Mouse (Mus musculus) midbrain, embryonic 13.5 days (tissue): ENCODE measurements around the gene Ublcp1. TPM values are rescaled to one million over a fixed set of nuclear protein-coding genes. Genes with fewer than 3 reads are reported as not detected.

Experiments
- ATAC-seq: fragments of 200-750 bp; cut with Nextera tagmentation; 2 replicates; pipeline ENCODE4 v1.8.0; 2017; ENCODE audit warnings: mild to moderate bottlenecking, moderate TSS enrichment, moderate library complexity
- H3K27ac ChIP-seq: fragments of 300-500 bp; sonication (generic); 2 replicates; pipeline ENCODE4 v1.5.1; 2015; ENCODE audit warnings: inconsistent platforms, mild to moderate bottlenecking, moderate library complexity
- H3K27me3 ChIP-seq: fragments of 300-500 bp; sonication (generic); 2 replicates; pipeline ENCODE4 v1.6.1; 2015; ENCODE audit warnings: mild to moderate bottlenecking, inconsistent platforms
- H3K36me3 ChIP-seq: fragments of 300-500 bp; sonication (generic); 2 replicates; pipeline ENCODE4 v1.6.1; 2015; ENCODE audit warnings: mild to moderate bottlenecking, inconsistent platforms
- H3K4me1 ChIP-seq: fragments of 300-500 bp; sonication (generic); replicated peaks from 2 replicates; pipeline ENCODE4 v1.6.1; 2015; ENCODE audit warnings: inconsistent platforms
- H3K4me2 ChIP-seq: fragments of 300-500 bp; sonication (generic); replicated peaks from 2 replicates; pipeline ENCODE4 v1.6.1; 2015; ENCODE audit warnings: moderate library complexity, mild to moderate bottlenecking, inconsistent platforms
- H3K4me3 ChIP-seq: fragments of 300-500 bp; sonication (generic); replicated peaks from 2 replicates; pipeline ENCODE4 v1.5.1; 2015; ENCODE audit warnings: mild to moderate bottlenecking, inconsistent platforms
- H3K9ac ChIP-seq: fragments of 300-500 bp; sonication (generic); replicated peaks from 2 replicates; pipeline ENCODE4 v1.6.1; 2015; ENCODE audit warnings: mild to moderate bottlenecking, inconsistent platforms
- H3K9me3 ChIP-seq: fragments of 300-500 bp; sonication (generic); 2 replicates; pipeline ENCODE4 v1.6.1; 2016; ENCODE audit warnings: mild to moderate bottlenecking, inconsistent platforms
- WGBS: fragments of 180-500 bp; shearing (Covaris S2); methylation state at CpG from one replicate; pipeline ENCODE4 v1.1.7; 2015; 5-methylcytosine and 5-hydroxymethylcytosine counted together
- polyA plus RNA-seq: library from polyadenylated mRNA; unstranded; fragments of >200 nt; fragmentation: Nextera tagmentation; extraction: Ambion mirVana; gene quantifications from 2 replicates; pipeline ENCODE4 v1.2.1, GENCODE M21; 2015

The Ublcp1 gene
- polyA plus RNA-seq, 1 experiment from 2014 or later: 69.6 TPM

DNA sequence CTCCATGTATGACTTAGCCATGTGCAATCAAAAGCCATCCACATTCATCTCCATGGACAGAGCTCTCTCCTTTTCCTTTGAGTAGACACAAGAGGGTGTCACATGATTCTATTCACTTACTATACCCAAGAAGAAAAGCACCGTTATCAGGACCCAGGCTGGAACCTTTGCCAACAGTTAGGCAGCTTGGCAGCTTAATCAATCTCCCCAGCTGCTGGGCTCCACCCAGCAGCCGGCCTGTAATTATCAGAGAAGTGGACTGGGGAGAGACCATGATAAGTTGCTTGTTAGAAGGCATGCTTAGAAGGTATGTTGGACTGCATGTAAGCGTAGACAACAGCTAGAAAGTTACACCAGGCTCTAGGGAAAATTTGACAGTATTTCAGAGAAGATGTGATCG, 38.6 kb upstream of the Ublcp1 start:
- Histone ChIP-seq H3K27ac (no peak overlapping the region), H3K4me2 (no peak overlapping the region), H3K4me3 (no peak overlapping the region), H3K9ac (no peak overlapping the region), H3K36me3 (no peaks in the 10 kb centered on the region), H3K27me3 (no peaks in the 10 kb centered on the region), H3K4me1 (no peaks in the 10 kb centered on the region), H3K9me3 (no peaks in the 10 kb centered on the region)
- ATAC-seq: no peak
- WGBS: 83% methylated on average over 4 of the region's 4 CpGs

DNA sequence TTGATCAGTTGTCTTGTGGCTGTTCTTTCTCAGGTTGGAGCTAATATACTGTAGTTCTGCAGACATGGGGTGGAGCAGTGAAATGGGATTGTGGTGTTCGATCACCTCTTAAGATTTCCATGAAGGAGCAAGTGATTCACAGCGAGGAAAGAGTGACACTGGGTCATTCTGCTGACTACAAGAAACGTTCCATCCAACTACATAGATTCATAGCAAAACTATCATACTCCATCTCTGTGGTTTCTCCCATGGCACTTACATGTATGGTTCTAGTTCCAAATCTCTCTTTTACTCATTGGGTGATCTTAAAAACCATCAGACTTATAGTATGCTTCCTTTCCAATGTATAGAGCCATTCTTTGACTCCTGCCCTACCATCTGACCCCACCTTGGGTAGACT, 34.5 kb upstream of the Ublcp1 start:
- Histone ChIP-seq H3K4me3 (no peak overlapping the region), H3K9ac (no peak overlapping the region), H3K4me1 (no peaks in the 10 kb centered on the region), H3K27ac (no peak overlapping the region), H3K27me3 (no peaks in the 10 kb centered on the region), H3K36me3 (no peaks in the 10 kb centered on the region), H3K9me3 (no peaks in the 10 kb centered on the region), H3K4me2 (no peak overlapping the region)
- WGBS: 82% methylated on average over 3 of the region's 3 CpGs
- no peak for ATAC-seq

GRCm38 (mm10) chr11:44504146-44504545, 33.8 kb upstream of the Ublcp1 start:
- H3K27ac ChIP-seq: no peak overlapping the region
- H3K9me3 ChIP-seq: no peaks in the 10 kb centered on the region
- no peak for ATAC-seq
- H3K4me2 ChIP-seq: no peak overlapping the region
- H3K9ac ChIP-seq: no peak overlapping the region
- no peaks in the 10 kb centered on the region for H3K4me1 ChIP-seq
- H3K27me3 ChIP-seq: no peaks in the 10 kb centered on the region
- no peaks in the 10 kb centered on the region for H3K36me3 ChIP-seq
- no peak overlapping the region for H3K4me3 ChIP-seq
- 93% methylated on average over 7 of the region's 7 CpGs for WGBS

- Histone ChIP-seq H3K27me3 (no peaks in the 10 kb centered on the region), H3K4me1 (no peaks in the 10 kb centered on the region), H3K36me3 (no peaks in the 10 kb centered on the region), H3K27ac (no peak overlapping the region), H3K9me3 (no peaks in the 10 kb centered on the region), H3K9ac (no peak overlapping the region), H3K4me2 (no peak overlapping the region), H3K4me3 (no peak overlapping the region)
- WGBS: 42% methylated on average over 5 of the region's 5 CpGs
- no peak for ATAC-seq
These were observed 32.6 kb upstream of the Ublcp1 start for GRCm38 (mm10) chr11:44502931-44503330.

GRCm38 (mm10) chr11:44501477-44501876, 31.2 kb upstream of the Ublcp1 start:
- H3K27ac ChIP-seq: no peak overlapping the region
- no peaks in the 10 kb centered on the region for H3K27me3 ChIP-seq
- WGBS: 96% methylated on average over 2 of the region's 2 CpGs
- H3K9me3 ChIP-seq: no peaks in the 10 kb centered on the region
- H3K4me3 ChIP-seq: no peak overlapping the region
- no peaks in the 10 kb centered on the region for H3K36me3 ChIP-seq
- H3K9ac ChIP-seq: no peak overlapping the region
- H3K4me2 ChIP-seq: no peak overlapping the region
- H3K4me1 ChIP-seq: no peaks in the 10 kb centered on the region
- no peak for ATAC-seq

GRCm38 (mm10) chr11:44500966-44501365, 30.7 kb upstream of the Ublcp1 start:
- 81% methylated on average over 7 of the region's 7 CpGs for WGBS
- Histone ChIP-seq H3K4me2 (no peak overlapping the region), H3K9me3 (no peaks in the 10 kb centered on the region), H3K4me1 (no peaks in the 10 kb centered on the region), H3K27me3 (no peaks in the 10 kb centered on the region), H3K27ac (no peak overlapping the region), H3K4me3 (no peak overlapping the region), H3K36me3 (no peaks in the 10 kb centered on the region), H3K9ac (no peak overlapping the region)
- no peak for ATAC-seq

DNA sequence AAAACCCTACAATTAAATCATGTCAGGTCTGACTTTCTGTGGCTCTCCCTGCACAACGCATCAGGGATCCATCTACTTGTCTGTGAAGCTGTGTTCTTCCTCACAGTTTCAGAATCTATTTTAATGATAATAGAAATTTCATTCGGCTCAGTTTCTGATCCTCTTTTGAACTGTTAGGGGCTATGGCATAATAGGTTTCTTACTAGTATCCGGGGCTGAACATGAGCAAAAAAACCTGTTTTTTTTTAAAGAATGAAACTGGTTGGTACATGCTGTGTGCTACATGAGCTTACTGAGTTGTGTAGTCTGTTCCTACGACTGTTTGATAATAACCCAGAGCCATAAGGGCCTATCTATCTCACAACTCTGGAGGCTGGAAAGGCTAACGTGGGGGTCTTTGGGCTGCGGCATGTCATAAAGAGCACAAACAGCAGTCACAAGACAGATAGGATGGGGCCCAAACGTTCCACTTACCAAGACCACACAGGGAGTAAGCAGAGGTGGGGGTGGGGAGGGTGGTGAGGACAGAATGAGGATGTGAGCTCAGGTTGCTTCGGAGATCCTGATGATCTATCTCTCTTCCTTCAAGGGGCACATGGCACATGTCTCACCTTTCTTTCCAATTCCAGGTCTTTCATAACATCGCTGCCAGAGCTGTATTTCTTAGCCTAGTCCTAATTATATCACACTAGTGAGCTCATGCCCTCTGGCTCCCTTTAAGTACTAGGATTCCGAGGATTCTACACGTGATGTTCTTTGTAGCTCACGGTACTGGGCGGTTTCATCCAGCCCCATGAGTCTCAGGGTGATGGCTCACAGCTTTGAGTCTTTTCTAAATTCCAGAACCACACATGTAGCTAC, 28.3 kb upstream of the Ublcp1 start:
- Histone ChIP-seq H3K36me3 (no peaks in the 10 kb centered on the region), H3K9ac (no peak overlapping the region), H3K27ac (no peak overlapping the region), H3K9me3 (no peaks in the 10 kb centered on the region), H3K27me3 (no peaks in the 10 kb centered on the region), H3K4me3 (no peak overlapping the region), H3K4me1 (no peaks in the 10 kb centered on the region), H3K4me2 (no peak overlapping the region)
- ATAC-seq: no peak
- 75% methylated on average over 13 of the region's 13 CpGs for WGBS

DNA sequence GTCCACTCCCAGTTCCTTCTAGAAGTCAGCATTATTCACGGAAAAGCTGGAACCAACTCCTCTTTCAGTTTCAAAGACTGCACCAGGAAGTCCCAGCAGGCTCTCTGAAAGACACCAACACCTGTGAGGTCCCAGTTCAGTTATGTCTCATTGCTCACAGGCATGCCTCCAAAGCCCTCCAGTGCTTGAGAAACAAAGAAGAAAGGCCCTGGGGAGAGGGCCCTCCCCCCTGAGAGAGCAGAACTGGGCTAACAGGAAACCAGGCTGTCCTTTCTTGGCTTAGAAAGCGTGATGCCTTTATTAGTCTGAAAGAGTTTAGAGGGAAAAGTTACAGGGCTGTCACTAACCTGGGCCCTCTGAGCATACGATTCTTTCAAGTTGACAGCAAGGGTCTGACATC, 25.9 kb upstream of the Ublcp1 start:
- Histone ChIP-seq H3K27ac (no peak overlapping the region), H3K4me3 (no peak overlapping the region), H3K36me3 (no peaks in the 10 kb centered on the region), H3K4me2 (no peak overlapping the region), H3K4me1 (no peaks in the 10 kb centered on the region), H3K27me3 (no peaks in the 10 kb centered on the region), H3K9ac (no peak overlapping the region), H3K9me3 (no peaks in the 10 kb centered on the region)
- 45% methylated on average over 3 of the region's 3 CpGs for WGBS
- ATAC-seq: no peak

DNA sequence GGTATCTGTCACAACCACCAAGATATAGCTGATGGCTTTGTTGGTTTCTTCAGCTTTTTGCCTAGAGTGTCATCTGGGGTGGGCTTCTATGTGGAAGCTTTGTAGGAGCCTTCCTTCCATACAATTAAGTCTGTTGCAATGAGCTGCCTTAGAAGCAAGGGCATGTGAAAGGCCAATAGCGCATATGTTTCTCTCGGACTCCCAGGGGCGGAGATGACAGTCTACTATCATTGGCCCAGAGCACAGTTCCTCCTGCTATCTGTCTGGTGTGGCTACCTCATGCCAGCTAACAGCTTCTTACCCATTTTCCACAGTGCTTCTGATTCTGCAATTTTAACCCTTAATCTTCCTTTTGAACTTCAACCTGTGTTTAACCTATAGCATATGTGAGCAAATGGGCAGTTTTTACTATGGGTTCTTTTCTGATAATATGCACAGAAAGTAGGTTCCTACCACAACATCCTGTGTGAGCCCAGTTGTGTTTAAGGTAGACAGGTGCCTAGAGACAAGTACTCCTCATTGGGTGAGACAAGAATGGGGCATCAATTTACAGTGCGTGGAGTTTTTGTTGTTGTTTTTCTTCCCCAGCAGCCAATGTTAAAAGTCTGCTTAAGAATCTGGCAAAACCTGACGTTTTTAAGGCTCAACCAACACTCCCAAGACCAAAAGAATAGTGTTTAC, 24.5 kb upstream of the Ublcp1 start:
- WGBS: 85% methylated on average over 5 of the region's 5 CpGs

GRCm38 (mm10) chr11:44489117-44489516, 18.8 kb upstream of the Ublcp1 start:
- Histone ChIP-seq H3K4me3 (no peak overlapping the region), H3K4me1 (no peaks in the 10 kb centered on the region), H3K4me2 (no peak overlapping the region), H3K9ac (no peak overlapping the region), H3K27me3 (no peaks in the 10 kb centered on the region), H3K36me3 (no peaks in the 10 kb centered on the region), H3K9me3 (no peaks in the 10 kb centered on the region), H3K27ac (no peak overlapping the region)
- 100% methylated on average over 1 of the region's 1 CpGs for WGBS
- no peak for ATAC-seq

More for the DNA sequence above, 24.5 kb upstream of the Ublcp1 start:
- no peak for ATAC-seq
- no peaks in the 10 kb centered on the region for H3K36me3 ChIP-seq
- no peaks in the 10 kb centered on the region for H3K4me1 ChIP-seq
- H3K9ac ChIP-seq: no peak overlapping the region
- H3K4me2 ChIP-seq: no peak overlapping the region
- H3K4me3 ChIP-seq: no peak overlapping the region
- no peaks in the 10 kb centered on the region for H3K9me3 ChIP-seq
- no peak overlapping the region for H3K27ac ChIP-seq
- no peaks in the 10 kb centered on the region for H3K27me3 ChIP-seq

DNA sequence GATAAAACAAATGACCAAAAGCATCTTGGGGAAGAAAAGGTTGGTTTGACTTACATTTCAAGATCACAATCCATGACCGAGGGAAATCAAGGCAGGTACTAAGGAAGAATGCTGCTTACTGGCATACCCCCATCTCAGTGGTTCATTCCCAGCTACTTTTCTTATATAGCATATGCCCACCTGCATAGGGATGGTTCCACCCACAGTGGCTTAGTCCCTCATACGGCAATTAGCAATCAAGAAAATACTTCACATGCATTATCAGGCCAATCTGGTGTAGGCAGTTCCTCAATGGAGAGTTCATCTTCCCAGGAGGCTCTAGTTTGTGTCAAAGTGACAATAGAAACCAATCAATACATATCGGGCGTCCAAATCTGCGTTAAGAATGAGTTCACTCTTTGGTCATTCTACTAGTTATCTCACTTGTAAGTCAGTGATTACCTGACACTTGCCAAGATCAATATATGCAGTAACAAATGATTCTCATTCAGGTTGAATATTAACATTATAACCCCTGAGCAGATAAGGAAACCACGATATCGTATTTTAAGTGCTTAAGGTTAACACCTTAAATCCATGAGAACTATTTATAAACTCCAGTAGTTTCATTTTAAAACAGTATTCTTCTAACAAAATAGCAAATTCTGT, 14.9 kb upstream of the Ublcp1 start:
- H3K4me1 ChIP-seq: no peaks in the 10 kb centered on the region
- H3K9ac ChIP-seq: no peak overlapping the region
- H3K36me3 ChIP-seq: no peaks in the 10 kb centered on the region
- no peak overlapping the region for H3K4me3 ChIP-seq
- H3K27me3 ChIP-seq: no peaks in the 10 kb centered on the region
- no peak for ATAC-seq
- H3K27ac ChIP-seq: no peak overlapping the region
- H3K9me3 ChIP-seq: no peaks in the 10 kb centered on the region
- no peak overlapping the region for H3K4me2 ChIP-seq
- WGBS: 93% methylated on average over 7 of the region's 7 CpGs

DNA sequence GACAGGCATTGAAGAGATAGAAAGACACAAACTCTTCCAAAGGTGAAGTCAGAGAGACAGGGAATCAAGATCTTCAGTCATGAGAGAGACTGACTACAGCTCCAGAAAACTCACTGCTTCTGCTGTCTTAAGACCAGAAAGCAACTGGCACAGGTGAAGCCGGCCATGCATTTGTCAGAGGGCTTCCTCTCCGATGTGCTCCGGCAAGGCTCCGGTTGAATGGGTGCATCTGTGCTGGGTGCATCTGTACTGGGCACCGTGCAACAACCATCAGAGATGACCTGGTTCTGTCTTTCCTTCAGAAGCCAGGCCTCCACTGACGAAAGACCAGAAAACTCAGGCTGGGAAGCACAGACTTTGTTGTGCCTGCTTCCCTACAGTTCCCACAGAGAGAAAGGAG, 9.9 kb upstream of the Ublcp1 start:
- ATAC-seq: no peak
- Histone ChIP-seq H3K4me1 (no peaks in the 10 kb centered on the region), H3K4me2 (no peak overlapping the region), H3K36me3 (no peaks in the 10 kb centered on the region), H3K4me3 (no peak overlapping the region), H3K27ac (no peak overlapping the region), H3K9ac (no peak overlapping the region), H3K9me3 (no peaks in the 10 kb centered on the region), H3K27me3 (no peaks in the 10 kb centered on the region)
- WGBS: 90% methylated on average over 6 of the region's 6 CpGs
